Mouse (Mus musculus): ENCODE measurements around the gene Brca2. TPM values are rescaled to one million over a fixed set of nuclear protein-coding genes. Genes with fewer than 3 reads are reported as not detected.

Brca2 gene
- polyA plus RNA-seq, 1 experiment from 2014 or later = 32.9 TPM

DNA sequence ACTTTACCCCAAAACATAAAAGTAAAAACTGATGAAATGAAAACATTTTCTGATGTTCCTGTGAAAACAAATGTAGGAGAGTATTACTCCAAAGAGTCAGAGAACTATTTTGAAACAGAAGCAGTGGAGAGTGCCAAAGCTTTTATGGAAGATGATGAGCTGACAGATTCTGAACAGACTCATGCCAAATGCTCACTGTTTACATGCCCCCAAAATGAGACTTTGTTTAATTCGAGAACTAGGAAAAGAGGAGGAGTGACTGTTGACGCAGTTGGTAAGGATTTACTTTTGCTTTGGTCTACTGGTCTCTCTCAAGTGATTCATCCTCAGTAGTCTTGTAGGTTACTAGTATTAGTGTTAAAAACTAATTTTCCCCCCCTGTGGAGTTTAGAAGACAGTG lies 20.8 kb downstream of the Brca2 start:
- H3K4me1 ChIP-seq (ENCODE audit: control insufficient read depth, insufficient read depth, low read length) = no peaks in the 10 kb centered on the region
- no peak for ATAC-seq (ENCODE audit: insufficient number of reproducible peaks, low FRiP score, low TSS enrichment, low read depth)
- no peaks in the 10 kb centered on the region; the same call in 1 of the 2 replicates for H3K9me3 ChIP-seq (ENCODE audit: control insufficient read depth, low read length)
- H3K4me3 ChIP-seq (ENCODE audit: low read depth, low read length) = no peak overlapping the region
- 95% methylated on average over 2 of the region's 2 CpGs for WGBS
- H3K27ac ChIP-seq (replicated peaks; ENCODE audit: low read depth, low read length) = no peak overlapping the region
- no peak for DNase-seq (ENCODE audit: low spot score)
- no peak overlapping the region for H3K4me2 ChIP-seq (ENCODE audit: low read depth, severe bottlenecking)
- H3K27me3 ChIP-seq (ENCODE audit: control insufficient read depth, insufficient read depth, low read length) = no peaks in the 10 kb centered on the region
- peaks cover 12% of the 10 kb centered on the region; the same call in 1 of the 2 replicates for H3K36me3 ChIP-seq (ENCODE audit: control insufficient read depth, insufficient read depth, low read length)
- H3K9ac ChIP-seq (ENCODE audit: low read length) = no peak overlapping the region

DNA sequence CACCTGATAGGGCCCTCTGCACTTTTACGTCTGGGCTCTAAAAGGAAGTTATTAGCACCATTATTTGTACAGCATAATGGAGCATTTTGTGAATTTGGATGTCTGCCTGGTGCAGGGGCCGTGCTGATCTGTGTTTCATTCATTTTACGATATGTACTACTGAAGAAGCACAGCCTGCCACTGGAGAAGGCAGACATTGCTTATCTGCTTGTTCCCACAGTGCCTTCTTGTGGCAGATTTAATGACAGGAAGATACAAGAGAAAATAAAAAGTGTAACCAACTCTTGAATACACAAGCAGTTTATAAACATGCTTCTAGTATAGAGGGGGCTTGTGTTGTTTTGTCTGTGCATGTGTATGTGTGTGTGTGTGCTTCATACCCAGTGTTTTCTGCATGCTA lies 29.2 kb downstream of the Brca2 start:
- WGBS = 76% methylated on average over 3 of the region's 3 CpGs
- no peaks in the 10 kb centered on the region for H3K4me1 ChIP-seq (ENCODE audit: control insufficient read depth, insufficient read depth, low read length)
- H3K27ac ChIP-seq (replicated peaks; ENCODE audit: low read depth, low read length) = no peak overlapping the region
- H3K36me3 ChIP-seq (ENCODE audit: control insufficient read depth, insufficient read depth, low read length) = peaks cover 13% of the 10 kb centered on the region
- DNase-seq (ENCODE audit: low spot score) (no peak), ATAC-seq (ENCODE audit: insufficient number of reproducible peaks, low FRiP score, low TSS enrichment, low read depth) (no peak)
- H3K4me3 ChIP-seq (ENCODE audit: low read depth, low read length) = no peak overlapping the region
- no peaks in the 10 kb centered on the region for H3K27me3 ChIP-seq (ENCODE audit: control insufficient read depth, insufficient read depth, low read length)
- no peaks in the 10 kb centered on the region for H3K9me3 ChIP-seq (ENCODE audit: control insufficient read depth, low read length)
- no peak overlapping the region for H3K9ac ChIP-seq (ENCODE audit: low read length)
- H3K4me2 ChIP-seq (ENCODE audit: low read depth, severe bottlenecking) = no peak overlapping the region

DNA sequence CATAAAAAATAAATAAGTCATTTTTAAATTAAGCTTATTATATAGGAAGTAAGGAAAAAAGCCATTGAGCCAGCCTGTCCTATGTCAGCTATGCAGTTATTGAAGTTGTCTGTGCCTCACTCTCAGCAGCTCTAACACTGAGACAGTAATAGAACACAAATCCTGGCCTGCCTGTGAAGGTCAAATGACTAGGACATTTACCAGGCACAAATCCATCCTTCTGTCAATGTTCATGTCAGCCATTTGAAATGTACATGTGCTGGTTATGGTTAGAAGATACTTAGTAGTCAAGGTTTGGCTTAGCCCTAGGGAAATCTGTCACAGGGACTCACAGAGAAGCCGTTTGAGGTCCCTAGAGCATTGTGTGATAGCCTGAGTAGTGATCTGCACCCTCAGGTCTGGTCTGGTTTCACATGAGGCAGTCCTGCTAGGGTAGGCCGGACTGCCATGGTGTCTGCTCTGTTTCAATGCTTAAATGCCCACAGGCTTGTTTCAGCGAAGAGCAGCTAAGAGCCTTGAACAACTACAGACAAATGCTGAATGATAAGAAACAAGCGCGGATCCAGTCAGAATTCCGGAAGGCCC lies 37.2 kb downstream of the Brca2 start:
- Histone ChIP-seq H3K27me3 (ENCODE audit: control insufficient read depth, insufficient read depth, low read length) (no peaks in the 10 kb centered on the region), H3K4me2 (ENCODE audit: low read depth, severe bottlenecking) (no peak overlapping the region), H3K27ac (replicated peaks; ENCODE audit: low read depth, low read length) (no peak overlapping the region), H3K9ac (ENCODE audit: low read length) (no peak overlapping the region), H3K36me3 (ENCODE audit: control insufficient read depth, insufficient read depth, low read length) (peaks cover 4% of the 10 kb centered on the region; the same call in 1 of the 2 replicates), H3K4me3 (ENCODE audit: low read depth, low read length) (no peak overlapping the region), H3K9me3 (ENCODE audit: control insufficient read depth, low read length) (no peaks in the 10 kb centered on the region), H3K4me1 (ENCODE audit: control insufficient read depth, insufficient read depth, low read length) (no peaks in the 10 kb centered on the region)
- ATAC-seq (ENCODE audit: insufficient number of reproducible peaks, low FRiP score, low TSS enrichment, low read depth) = no peak
- no peak for DNase-seq (ENCODE audit: low spot score)
- 93% methylated on average over 6 of the region's 6 CpGs for WGBS

DNA sequence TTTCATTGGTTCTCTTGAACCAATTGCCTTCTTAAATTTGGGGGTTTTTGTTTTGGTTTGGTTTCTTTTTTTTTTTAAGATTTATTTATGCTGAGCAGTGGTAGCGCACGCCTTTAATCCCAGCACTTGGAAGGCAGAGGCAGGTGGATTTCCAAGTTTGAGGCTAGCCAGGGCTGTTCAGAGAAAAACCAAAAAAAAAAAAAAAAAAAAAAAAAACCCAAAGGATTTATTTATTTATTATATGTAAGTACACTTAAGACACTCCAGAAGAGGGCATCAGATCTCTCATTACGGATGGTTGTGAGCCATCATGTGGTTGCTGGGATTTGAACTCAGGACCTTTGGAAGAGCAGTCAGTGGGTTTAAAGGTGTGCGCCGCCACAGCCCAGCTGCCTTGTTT lies 38.4 kb downstream of the Brca2 start:
- ATAC-seq (ENCODE audit: insufficient number of reproducible peaks, low FRiP score, low TSS enrichment, low read depth) (no peak), DNase-seq (ENCODE audit: low spot score) (no peak)
- Histone ChIP-seq H3K4me2 (ENCODE audit: low read depth, severe bottlenecking) (no peak overlapping the region), H3K36me3 (ENCODE audit: control insufficient read depth, insufficient read depth, low read length) (peaks cover 4% of the 10 kb centered on the region; the same call in 1 of the 2 replicates), H3K27ac (replicated peaks; ENCODE audit: low read depth, low read length) (no peak overlapping the region), H3K4me3 (ENCODE audit: low read depth, low read length) (no peak overlapping the region), H3K9me3 (ENCODE audit: control insufficient read depth, low read length) (no peaks in the 10 kb centered on the region), H3K9ac (ENCODE audit: low read length) (no peak overlapping the region), H3K4me1 (ENCODE audit: control insufficient read depth, insufficient read depth, low read length) (no peaks in the 10 kb centered on the region), H3K27me3 (ENCODE audit: control insufficient read depth, insufficient read depth, low read length) (no peaks in the 10 kb centered on the region)
- 97% methylated on average over 5 of the region's 5 CpGs for WGBS

DNA sequence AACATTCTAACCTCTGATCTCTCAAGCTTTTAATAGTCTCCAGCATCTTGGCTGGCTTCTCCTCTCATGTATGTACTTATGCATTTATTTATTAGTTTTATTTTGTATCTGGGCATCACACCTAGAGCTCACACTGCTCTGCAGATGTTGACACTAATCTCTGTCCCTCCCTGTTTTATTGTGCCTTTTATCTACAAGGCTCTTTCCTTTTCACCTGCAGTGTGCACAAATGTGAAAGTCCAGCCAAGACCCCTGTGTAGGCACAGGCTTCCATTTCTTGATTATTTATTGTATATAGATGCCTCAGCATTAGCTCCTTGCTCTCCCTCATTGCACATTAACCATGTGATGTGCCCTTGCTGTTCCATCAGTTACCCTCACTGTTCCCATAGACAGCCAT lies 38.9 kb downstream of the Brca2 start:
- no peaks in the 10 kb centered on the region for H3K9me3 ChIP-seq (ENCODE audit: control insufficient read depth, low read length)
- DNase-seq (ENCODE audit: low spot score) = no peak
- H3K4me2 ChIP-seq (ENCODE audit: low read depth, severe bottlenecking) = no peak overlapping the region
- H3K4me3 ChIP-seq (ENCODE audit: low read depth, low read length) = no peak overlapping the region
- H3K4me1 ChIP-seq (ENCODE audit: control insufficient read depth, insufficient read depth, low read length) = no peaks in the 10 kb centered on the region
- no peak overlapping the region for H3K9ac ChIP-seq (ENCODE audit: low read length)
- ATAC-seq (ENCODE audit: insufficient number of reproducible peaks, low FRiP score, low TSS enrichment, low read depth) = no peak
- H3K27me3 ChIP-seq (ENCODE audit: control insufficient read depth, insufficient read depth, low read length) = no peaks in the 10 kb centered on the region
- no peak overlapping the region for H3K27ac ChIP-seq (replicated peaks; ENCODE audit: low read depth, low read length)
- peaks cover 4% of the 10 kb centered on the region; the same call in 1 of the 2 replicates for H3K36me3 ChIP-seq (ENCODE audit: control insufficient read depth, insufficient read depth, low read length)

DNA sequence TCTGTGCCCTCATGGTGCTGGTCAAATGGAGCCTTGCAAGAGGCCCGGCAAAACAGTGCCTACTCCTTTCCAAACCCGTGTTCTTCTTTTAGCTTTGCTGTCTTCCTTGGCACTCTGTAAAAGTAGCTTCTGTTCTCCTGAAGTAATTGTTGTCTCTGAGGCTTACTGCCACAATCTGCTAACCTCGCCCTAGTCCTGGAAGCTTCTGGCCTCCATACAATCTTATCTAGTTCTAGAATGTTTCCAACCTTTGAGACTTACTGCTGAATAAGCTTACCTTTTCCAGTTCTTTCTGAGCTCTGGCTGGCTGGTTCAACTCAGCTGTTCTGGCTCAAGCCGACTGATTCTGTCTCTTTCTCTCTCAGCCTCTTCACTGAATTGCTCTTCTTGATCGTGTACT lies 39.4 kb downstream of the Brca2 start:
- Histone ChIP-seq H3K9ac (ENCODE audit: low read length) (no peak overlapping the region), H3K27me3 (ENCODE audit: control insufficient read depth, insufficient read depth, low read length) (no peaks in the 10 kb centered on the region), H3K27ac (replicated peaks; ENCODE audit: low read depth, low read length) (no peak overlapping the region), H3K9me3 (ENCODE audit: control insufficient read depth, low read length) (no peaks in the 10 kb centered on the region), H3K36me3 (ENCODE audit: control insufficient read depth, insufficient read depth, low read length) (peaks cover 4% of the 10 kb centered on the region; the same call in 1 of the 2 replicates), H3K4me2 (ENCODE audit: low read depth, severe bottlenecking) (no peak overlapping the region), H3K4me1 (ENCODE audit: control insufficient read depth, insufficient read depth, low read length) (no peaks in the 10 kb centered on the region), H3K4me3 (ENCODE audit: low read depth, low read length) (no peak overlapping the region)
- WGBS = 90% methylated on average over 5 of the region's 5 CpGs
- ATAC-seq (ENCODE audit: insufficient number of reproducible peaks, low FRiP score, low TSS enrichment, low read depth) (no peak), DNase-seq (ENCODE audit: low spot score) (no peak)

DNA sequence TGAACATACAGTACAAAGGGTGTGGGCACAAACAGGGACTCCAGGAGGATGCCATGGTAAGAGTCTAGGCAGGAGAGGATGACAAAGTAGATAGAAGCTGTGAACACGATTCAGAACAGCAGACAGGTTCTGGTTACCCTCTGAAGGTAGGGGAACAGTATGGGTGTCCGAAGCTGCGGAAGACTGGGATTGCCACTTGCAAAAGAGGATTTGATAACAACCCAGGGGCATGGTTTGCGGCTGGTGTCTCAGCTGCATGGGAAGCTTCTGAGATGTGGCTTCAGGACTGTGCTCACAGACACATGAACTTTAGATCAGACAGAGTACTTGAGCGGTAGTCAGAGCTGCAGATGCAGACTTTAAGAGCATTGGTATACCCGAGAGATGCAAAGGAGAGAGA lies 42.0 kb downstream of the Brca2 start:
- Histone ChIP-seq H3K9ac (ENCODE audit: low read length) (no peak overlapping the region), H3K27ac (replicated peaks; ENCODE audit: low read depth, low read length) (no peak overlapping the region), H3K36me3 (ENCODE audit: control insufficient read depth, insufficient read depth, low read length) (peaks cover 7% of the 10 kb centered on the region; the same call in 1 of the 2 replicates), H3K4me3 (ENCODE audit: low read depth, low read length) (no peak overlapping the region), H3K4me1 (ENCODE audit: control insufficient read depth, insufficient read depth, low read length) (no peaks in the 10 kb centered on the region), H3K27me3 (ENCODE audit: control insufficient read depth, insufficient read depth, low read length) (no peaks in the 10 kb centered on the region), H3K4me2 (ENCODE audit: low read depth, severe bottlenecking) (no peak overlapping the region), H3K9me3 (ENCODE audit: control insufficient read depth, low read length) (no peaks in the 10 kb centered on the region)
- 93% methylated on average over 6 of the region's 6 CpGs for WGBS
- ATAC-seq (ENCODE audit: insufficient number of reproducible peaks, low FRiP score, low TSS enrichment, low read depth) = no peak
- DNase-seq (ENCODE audit: low spot score) = no peak

DNA sequence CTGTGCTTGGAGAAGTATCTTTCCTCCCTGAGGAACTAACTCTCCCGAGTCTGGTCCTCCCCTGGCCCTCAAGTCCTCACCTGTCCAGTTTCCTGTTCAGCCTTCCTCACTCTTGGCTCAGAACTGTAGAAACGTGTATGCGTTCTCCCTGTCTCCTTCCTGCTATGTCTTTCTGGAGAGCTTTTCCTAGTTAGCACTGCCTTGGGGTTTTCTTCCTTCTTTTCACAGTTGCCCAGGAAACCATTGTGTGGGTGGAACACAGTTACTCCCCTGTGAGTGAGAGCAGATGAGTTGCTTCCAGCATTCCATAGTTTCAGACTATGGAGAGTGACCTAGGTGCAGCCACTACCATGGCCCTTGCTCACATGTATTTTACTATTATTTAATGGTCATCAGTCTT lies 43.8 kb downstream of the Brca2 start:
- no peaks in the 10 kb centered on the region for H3K4me1 ChIP-seq (ENCODE audit: control insufficient read depth, insufficient read depth, low read length)
- no peak overlapping the region for H3K9ac ChIP-seq (ENCODE audit: low read length)
- H3K27me3 ChIP-seq (ENCODE audit: control insufficient read depth, insufficient read depth, low read length) = no peaks in the 10 kb centered on the region
- H3K4me2 ChIP-seq (ENCODE audit: low read depth, severe bottlenecking) = no peak overlapping the region
- 77% methylated on average over 3 of the region's 3 CpGs for WGBS
- DNase-seq (ENCODE audit: low spot score) = no peak
- peaks cover 4% of the 10 kb centered on the region; the same call in 1 of the 2 replicates for H3K36me3 ChIP-seq (ENCODE audit: control insufficient read depth, insufficient read depth, low read length)
- no peak overlapping the region for H3K27ac ChIP-seq (replicated peaks; ENCODE audit: low read depth, low read length)
- no peak for ATAC-seq (ENCODE audit: insufficient number of reproducible peaks, low FRiP score, low TSS enrichment, low read depth)
- no peaks in the 10 kb centered on the region for H3K9me3 ChIP-seq (ENCODE audit: control insufficient read depth, low read length)
- no peak overlapping the region for H3K4me3 ChIP-seq (ENCODE audit: low read depth, low read length)

DNA sequence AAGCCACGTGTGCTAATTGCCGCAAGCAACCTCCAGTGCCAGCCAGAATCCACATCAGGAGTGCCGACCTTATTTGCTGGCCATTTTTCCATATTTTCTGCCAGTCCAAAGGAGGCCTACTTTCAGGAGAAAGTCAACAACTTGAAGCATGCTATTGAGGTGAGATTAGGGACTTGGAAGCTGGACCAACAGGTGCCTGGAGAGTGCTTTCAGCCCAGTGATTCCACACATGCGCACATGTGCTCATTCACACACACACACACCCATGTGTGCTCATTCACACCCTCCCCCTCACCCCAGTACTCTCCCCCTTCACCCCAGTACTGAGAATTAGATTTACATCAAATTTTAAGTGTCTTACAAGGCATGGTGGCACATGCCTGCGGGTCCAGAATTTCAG lies 44.5 kb downstream of the Brca2 start:
- no peak for ATAC-seq (ENCODE audit: insufficient number of reproducible peaks, low FRiP score, low TSS enrichment, low read depth)
- DNase-seq (ENCODE audit: low spot score) = no peak
- 88% methylated on average over 5 of the region's 5 CpGs for WGBS
- H3K36me3 ChIP-seq (ENCODE audit: control insufficient read depth, insufficient read depth, low read length) = peaks cover 4% of the 10 kb centered on the region; the same call in 1 of the 2 replicates
- H3K4me3 ChIP-seq (ENCODE audit: low read depth, low read length) = no peak overlapping the region
- H3K9ac ChIP-seq (ENCODE audit: low read length) = no peak overlapping the region
- no peaks in the 10 kb centered on the region for H3K9me3 ChIP-seq (ENCODE audit: control insufficient read depth, low read length)
- no peak overlapping the region for H3K4me2 ChIP-seq (ENCODE audit: low read depth, severe bottlenecking)
- no peaks in the 10 kb centered on the region for H3K27me3 ChIP-seq (ENCODE audit: control insufficient read depth, insufficient read depth, low read length)
- no peak overlapping the region for H3K27ac ChIP-seq (replicated peaks; ENCODE audit: low read depth, low read length)
- H3K4me1 ChIP-seq (ENCODE audit: control insufficient read depth, insufficient read depth, low read length) = no peaks in the 10 kb centered on the region

Measured in limb, embryonic 11.5 days (tissue).